Mouse (Mus musculus): ENCODE results near the gene Pakap. TPM values are rescaled to one million over a fixed set of nuclear protein-coding genes. Genes with fewer than 3 reads are reported as not detected.

The Pakap gene
- 1.4 and 1.7 TPM in 2 replicates for polyA plus RNA-seq (2015; fragmentation: Nextera tagmentation; extraction: Ambion mirVana)

DNA sequence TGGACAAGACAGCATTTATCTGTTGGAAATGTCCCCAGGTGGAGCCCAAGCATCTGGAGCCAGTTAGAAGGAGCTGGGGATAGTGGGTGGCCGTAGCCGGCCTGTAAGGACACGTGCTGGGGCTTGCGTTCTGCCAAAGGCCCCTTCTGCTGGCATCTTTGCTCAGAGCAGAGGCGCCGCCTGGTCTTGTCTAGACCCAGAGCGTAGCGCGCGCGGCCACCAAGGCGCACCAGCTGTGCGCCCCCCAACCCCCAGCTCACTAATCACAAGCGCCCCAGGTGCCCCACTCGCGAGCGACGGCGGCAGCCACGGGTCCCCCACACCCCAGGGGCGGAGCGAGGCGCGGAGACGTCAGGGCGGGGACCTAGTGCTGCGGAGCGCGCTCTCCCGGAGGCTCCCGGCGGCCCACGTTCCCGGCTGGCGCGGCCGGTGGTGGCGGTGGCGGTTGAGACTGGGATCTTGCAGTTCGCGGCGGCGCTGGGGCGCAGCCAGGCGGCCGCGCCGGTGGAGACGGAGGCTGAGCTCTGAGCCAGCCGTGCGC is at the start of gene Pakap:
Pakap (plus strand) TSS at position 514 of the 541 bp plus-strand sequence.
- Histone ChIP-seq H3K27me3 (ENCODE audit: control insufficient read depth, insufficient read depth, low read depth, low read length) (peaks cover 20% of the 10 kb centered on the region), H3K36me3 (ENCODE audit: control insufficient read depth, insufficient read depth) (no peaks in the 10 kb centered on the region), H3K4me1 (ENCODE audit: control insufficient read depth, low read depth, low read length) (no peaks in the 10 kb centered on the region), H3K9ac (ENCODE audit: low read depth, low read length) (no peak within 1 kb of the TSS), H3K4me3 (ENCODE audit: low read depth, low read length) (peak within 1 kb of the TSS; percentile 24; the same call in 1 of the 2 replicates), H3K9me3 (replicated peaks; ENCODE audit: control insufficient read depth, low read length) (no peaks in the 10 kb centered on the region), H3K4me2 (ENCODE audit: low read depth, low read length) (0 out of 2 replicates have a peak within 1 kb of the TSS, but pooled peaks have one; percentile 17), H3K27ac (ENCODE audit: low read length) (no peak within 1 kb of the TSS)
- 1% methylated on average over 46 of the region's 51 CpGs for WGBS (ENCODE audit: insufficient replicate concordance)
- no peak for ATAC-seq (ENCODE audit: low read depth)

DNA sequence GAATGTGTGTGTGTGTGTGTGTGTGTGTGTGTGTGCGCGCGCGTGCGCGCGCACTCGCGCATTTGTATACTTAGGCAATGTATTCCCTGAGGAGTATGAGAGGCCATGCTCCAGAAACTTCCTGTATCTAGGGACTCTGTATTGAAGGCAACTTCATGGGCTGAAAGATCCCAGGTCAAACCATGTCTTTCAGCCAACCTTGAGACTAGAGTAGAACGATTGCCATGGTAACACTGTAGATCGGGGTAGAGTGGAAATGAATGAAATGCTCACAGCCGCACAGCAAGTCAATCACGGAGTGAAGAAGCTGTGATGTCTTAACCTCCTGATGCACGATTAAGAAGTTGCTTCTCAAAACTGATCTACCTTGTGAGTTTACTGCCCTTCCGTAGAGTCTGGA is 44.5 kb upstream of the Pakap start:
- 83% methylated on average over 15 of the region's 15 CpGs for WGBS (ENCODE audit: insufficient replicate concordance)
- no peak for ATAC-seq (ENCODE audit: low read depth)
- no peak overlapping the region for H3K4me2 ChIP-seq (ENCODE audit: low read depth, low read length)
- no peak overlapping the region for H3K4me3 ChIP-seq (ENCODE audit: low read depth, low read length)
- no peak overlapping the region for H3K9ac ChIP-seq (ENCODE audit: low read depth, low read length)
- no peaks in the 10 kb centered on the region for H3K27me3 ChIP-seq (ENCODE audit: control insufficient read depth, insufficient read depth, low read depth, low read length)
- no peak overlapping the region for H3K27ac ChIP-seq (ENCODE audit: low read length)
- H3K9me3 ChIP-seq (replicated peaks; ENCODE audit: control insufficient read depth, low read length): no peaks in the 10 kb centered on the region
- H3K36me3 ChIP-seq (ENCODE audit: control insufficient read depth, insufficient read depth): no peaks in the 10 kb centered on the region
- H3K4me1 ChIP-seq (ENCODE audit: control insufficient read depth, low read depth, low read length): no peaks in the 10 kb centered on the region

DNA sequence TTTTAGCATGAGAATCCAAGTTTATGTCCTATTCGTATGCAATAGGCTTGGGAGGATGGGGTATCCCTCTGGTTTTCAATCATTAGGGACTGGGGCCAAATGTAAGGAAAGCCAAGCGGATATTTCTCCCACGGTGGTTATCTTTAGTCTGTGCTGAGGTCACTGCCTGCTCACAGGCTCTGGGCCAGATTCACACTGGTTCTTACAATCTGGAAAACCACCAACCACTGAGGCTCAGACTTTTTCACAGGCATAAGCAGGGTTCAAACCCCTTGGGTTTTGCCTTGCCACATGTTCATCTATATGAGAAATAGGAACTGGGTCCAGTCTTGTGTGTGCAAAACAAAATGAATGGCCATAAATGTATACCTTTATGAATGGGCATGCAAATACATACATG is 43.5 kb upstream of the Pakap start:
- Histone ChIP-seq H3K4me1 (ENCODE audit: control insufficient read depth, low read depth, low read length) (no peaks in the 10 kb centered on the region), H3K4me3 (ENCODE audit: low read depth, low read length) (no peak overlapping the region), H3K27ac (ENCODE audit: low read length) (no peak overlapping the region), H3K9ac (ENCODE audit: low read depth, low read length) (no peak overlapping the region), H3K27me3 (ENCODE audit: control insufficient read depth, insufficient read depth, low read depth, low read length) (no peaks in the 10 kb centered on the region), H3K4me2 (ENCODE audit: low read depth, low read length) (no peak overlapping the region), H3K9me3 (replicated peaks; ENCODE audit: control insufficient read depth, low read length) (no peaks in the 10 kb centered on the region), H3K36me3 (ENCODE audit: control insufficient read depth, insufficient read depth) (no peaks in the 10 kb centered on the region)
- WGBS (ENCODE audit: insufficient replicate concordance): 43% methylated on average over 3 of the region's 3 CpGs
- ATAC-seq (ENCODE audit: low read depth): no peak

DNA sequence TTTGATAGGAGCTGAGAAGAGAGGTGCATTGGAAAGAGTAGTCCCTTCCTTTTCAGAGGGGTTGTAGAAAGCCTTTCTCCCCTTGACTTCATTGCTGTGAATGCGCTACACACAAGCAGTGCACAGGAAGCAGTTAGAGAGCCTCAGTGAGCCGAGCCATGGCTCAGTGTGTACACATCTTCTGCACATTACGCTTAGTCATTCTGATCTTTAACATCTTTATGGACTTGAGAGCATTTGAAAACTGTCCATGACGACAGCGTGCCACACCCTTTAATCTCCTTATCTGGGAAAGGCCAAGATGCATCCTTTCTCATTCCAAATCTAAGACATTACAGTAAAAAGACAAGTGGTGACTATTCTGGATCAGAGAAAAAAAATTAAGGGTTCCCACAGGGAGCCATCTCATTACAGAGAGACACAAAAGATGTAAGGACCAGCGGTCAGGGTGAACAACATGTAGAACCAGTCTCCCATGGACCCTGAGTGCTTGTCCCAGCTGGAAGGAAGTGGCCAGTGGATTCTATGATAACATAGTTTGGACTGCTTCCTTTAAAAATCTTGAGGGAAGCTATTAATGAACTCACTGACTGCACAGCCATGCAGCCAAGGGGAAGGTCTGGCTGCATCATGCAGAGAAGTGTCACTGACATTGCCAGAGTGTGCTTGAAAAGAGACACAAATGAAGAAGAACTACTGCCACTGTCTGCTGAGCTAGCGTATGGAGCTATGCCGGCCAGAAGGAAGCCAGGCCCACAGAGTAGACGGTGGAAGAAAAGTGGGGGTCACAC is 42.6 kb upstream of the Pakap start:
- no peak for ATAC-seq (ENCODE audit: low read depth)
- H3K9me3 ChIP-seq (replicated peaks; ENCODE audit: control insufficient read depth, low read length): no peaks in the 10 kb centered on the region
- H3K27me3 ChIP-seq (ENCODE audit: control insufficient read depth, insufficient read depth, low read depth, low read length): no peaks in the 10 kb centered on the region
- no peaks in the 10 kb centered on the region for H3K4me1 ChIP-seq (ENCODE audit: control insufficient read depth, low read depth, low read length)
- 44% methylated on average over 9 of the region's 9 CpGs for WGBS (ENCODE audit: insufficient replicate concordance)
- no peak overlapping the region for H3K4me3 ChIP-seq (ENCODE audit: low read depth, low read length)
- H3K4me2 ChIP-seq (ENCODE audit: low read depth, low read length): no peak overlapping the region
- no peak overlapping the region for H3K27ac ChIP-seq (ENCODE audit: low read length)
- H3K36me3 ChIP-seq (ENCODE audit: control insufficient read depth, insufficient read depth): no peaks in the 10 kb centered on the region
- H3K9ac ChIP-seq (ENCODE audit: low read depth, low read length): no peak overlapping the region

DNA sequence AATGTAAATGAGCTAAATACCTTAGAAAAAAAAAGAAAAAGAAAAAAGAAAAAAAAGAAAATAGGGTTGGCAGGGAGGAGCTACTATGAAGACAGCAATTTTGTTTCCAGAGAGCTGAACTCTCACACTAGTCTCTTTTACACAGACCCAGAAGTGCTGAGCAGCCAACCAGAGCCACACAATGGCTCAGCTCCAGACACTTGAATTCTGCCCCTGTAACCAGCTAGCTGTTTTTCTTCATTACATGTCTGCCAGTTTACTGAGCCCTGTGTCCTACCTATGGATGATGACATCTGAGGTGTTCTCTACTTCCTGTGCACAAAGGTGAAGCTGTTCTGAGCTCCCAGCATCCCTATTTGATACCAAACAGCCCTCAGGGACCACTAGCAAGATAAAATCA is 39.7 kb upstream of the Pakap start:
- ATAC-seq (ENCODE audit: low read depth): no peak

DNA sequence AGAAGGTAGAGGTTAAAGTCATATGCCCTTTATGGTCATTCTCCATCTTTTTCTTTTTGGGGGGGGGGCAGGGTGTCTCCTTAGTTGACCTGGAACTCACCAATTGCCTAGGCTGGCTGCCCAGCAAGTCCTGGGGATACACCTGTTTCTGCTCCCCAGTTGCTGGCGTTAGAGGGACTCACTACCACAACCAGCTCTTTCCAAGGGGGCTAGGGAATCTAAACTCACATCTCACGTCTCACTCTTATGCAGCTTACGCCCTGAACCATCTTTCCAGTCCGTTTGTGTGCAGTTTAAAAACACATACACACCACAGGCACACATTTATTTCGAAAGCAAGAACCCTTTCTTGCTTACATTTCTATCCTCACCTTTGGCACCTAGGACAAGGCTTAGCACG is 34.3 kb upstream of the Pakap start:
- no peaks in the 10 kb centered on the region for H3K27me3 ChIP-seq (ENCODE audit: control insufficient read depth, insufficient read depth, low read depth, low read length)
- no peak overlapping the region for H3K9ac ChIP-seq (ENCODE audit: low read depth, low read length)
- no peaks in the 10 kb centered on the region for H3K4me1 ChIP-seq (ENCODE audit: control insufficient read depth, low read depth, low read length)
- no peak overlapping the region for H3K4me2 ChIP-seq (ENCODE audit: low read depth, low read length)
- no peaks in the 10 kb centered on the region for H3K36me3 ChIP-seq (ENCODE audit: control insufficient read depth, insufficient read depth)
- H3K9me3 ChIP-seq (replicated peaks; ENCODE audit: control insufficient read depth, low read length): no peaks in the 10 kb centered on the region
- H3K27ac ChIP-seq (ENCODE audit: low read length): no peak overlapping the region
- H3K4me3 ChIP-seq (ENCODE audit: low read depth, low read length): no peak overlapping the region
- ATAC-seq (ENCODE audit: low read depth): no peak
- WGBS (ENCODE audit: insufficient replicate concordance): 46% methylated on average over 6 of the region's 6 CpGs

More for the DNA sequence above, 39.7 kb upstream of the Pakap start:
- no peaks in the 10 kb centered on the region for H3K36me3 ChIP-seq (ENCODE audit: control insufficient read depth, insufficient read depth)
- no peaks in the 10 kb centered on the region for H3K9me3 ChIP-seq (replicated peaks; ENCODE audit: control insufficient read depth, low read length)
- H3K27me3 ChIP-seq (ENCODE audit: control insufficient read depth, insufficient read depth, low read depth, low read length): no peaks in the 10 kb centered on the region
- H3K4me2 ChIP-seq (ENCODE audit: low read depth, low read length): no peak overlapping the region
- H3K27ac ChIP-seq (ENCODE audit: low read length): no peak overlapping the region
- H3K4me3 ChIP-seq (ENCODE audit: low read depth, low read length): no peak overlapping the region
- no peaks in the 10 kb centered on the region for H3K4me1 ChIP-seq (ENCODE audit: control insufficient read depth, low read depth, low read length)
- no peak overlapping the region for H3K9ac ChIP-seq (ENCODE audit: low read depth, low read length)

DNA sequence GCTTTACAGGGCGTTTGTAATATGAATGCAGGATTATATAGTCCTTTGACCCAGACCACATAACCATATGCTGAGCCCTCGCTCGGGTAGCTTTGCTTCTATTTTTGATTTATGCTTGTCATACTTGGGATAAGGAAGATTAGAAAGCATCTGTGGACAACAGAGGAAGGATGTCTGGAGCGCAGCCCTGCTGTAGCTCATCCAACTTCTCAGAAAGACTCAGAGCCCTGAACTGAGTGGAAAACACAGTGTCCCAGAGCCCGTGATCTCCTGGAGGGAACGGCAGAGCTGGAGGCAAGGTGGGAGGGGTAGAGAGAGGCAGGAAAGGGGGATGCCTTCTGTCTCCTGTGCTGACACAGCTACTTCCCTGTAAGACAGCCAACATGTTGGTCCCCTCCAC is 33.7 kb upstream of the Pakap start:
- no peaks in the 10 kb centered on the region for H3K9me3 ChIP-seq (replicated peaks; ENCODE audit: control insufficient read depth, low read length)
- no peaks in the 10 kb centered on the region for H3K4me1 ChIP-seq (ENCODE audit: control insufficient read depth, low read depth, low read length)
- no peaks in the 10 kb centered on the region for H3K36me3 ChIP-seq (ENCODE audit: control insufficient read depth, insufficient read depth)
- H3K27me3 ChIP-seq (ENCODE audit: control insufficient read depth, insufficient read depth, low read depth, low read length): no peaks in the 10 kb centered on the region
- H3K4me2 ChIP-seq (ENCODE audit: low read depth, low read length): no peak overlapping the region
- no peak overlapping the region for H3K27ac ChIP-seq (ENCODE audit: low read length)
- H3K9ac ChIP-seq (ENCODE audit: low read depth, low read length): no peak overlapping the region
- ATAC-seq (ENCODE audit: low read depth): no peak
- no peak overlapping the region for H3K4me3 ChIP-seq (ENCODE audit: low read depth, low read length)
- WGBS (ENCODE audit: insufficient replicate concordance): 50% methylated on average over 6 of the region's 6 CpGs

DNA sequence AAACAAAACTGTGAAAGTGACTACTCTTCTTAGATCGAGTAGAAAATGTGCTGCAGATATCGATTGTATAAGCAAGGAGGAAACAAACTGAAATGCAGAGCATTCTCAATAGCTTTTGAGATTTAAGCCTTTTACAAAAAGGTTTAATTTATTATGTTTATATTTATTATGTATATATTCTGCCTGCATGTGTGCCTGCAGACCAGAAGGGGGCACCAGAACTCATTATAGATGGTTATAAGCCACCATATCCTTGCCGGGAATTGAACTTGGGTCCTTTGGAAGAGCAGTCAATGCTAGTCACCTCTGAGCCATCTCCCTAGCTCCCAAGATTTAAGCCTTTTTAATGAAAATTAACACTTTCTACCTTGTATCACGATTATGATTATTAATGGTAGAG is 32.9 kb upstream of the Pakap start:
- H3K27ac ChIP-seq (ENCODE audit: low read length): no peak overlapping the region
- H3K36me3 ChIP-seq (ENCODE audit: control insufficient read depth, insufficient read depth): no peaks in the 10 kb centered on the region
- no peak overlapping the region for H3K4me3 ChIP-seq (ENCODE audit: low read depth, low read length)
- no peaks in the 10 kb centered on the region for H3K9me3 ChIP-seq (replicated peaks; ENCODE audit: control insufficient read depth, low read length)
- no peak overlapping the region for H3K9ac ChIP-seq (ENCODE audit: low read depth, low read length)
- H3K27me3 ChIP-seq (ENCODE audit: control insufficient read depth, insufficient read depth, low read depth, low read length): no peaks in the 10 kb centered on the region
- no peak for ATAC-seq (ENCODE audit: low read depth)
- 70% methylated on average over 4 of the region's 4 CpGs for WGBS (ENCODE audit: insufficient replicate concordance)
- no peaks in the 10 kb centered on the region for H3K4me1 ChIP-seq (ENCODE audit: control insufficient read depth, low read depth, low read length)
- no peak overlapping the region for H3K4me2 ChIP-seq (ENCODE audit: low read depth, low read length)

DNA sequence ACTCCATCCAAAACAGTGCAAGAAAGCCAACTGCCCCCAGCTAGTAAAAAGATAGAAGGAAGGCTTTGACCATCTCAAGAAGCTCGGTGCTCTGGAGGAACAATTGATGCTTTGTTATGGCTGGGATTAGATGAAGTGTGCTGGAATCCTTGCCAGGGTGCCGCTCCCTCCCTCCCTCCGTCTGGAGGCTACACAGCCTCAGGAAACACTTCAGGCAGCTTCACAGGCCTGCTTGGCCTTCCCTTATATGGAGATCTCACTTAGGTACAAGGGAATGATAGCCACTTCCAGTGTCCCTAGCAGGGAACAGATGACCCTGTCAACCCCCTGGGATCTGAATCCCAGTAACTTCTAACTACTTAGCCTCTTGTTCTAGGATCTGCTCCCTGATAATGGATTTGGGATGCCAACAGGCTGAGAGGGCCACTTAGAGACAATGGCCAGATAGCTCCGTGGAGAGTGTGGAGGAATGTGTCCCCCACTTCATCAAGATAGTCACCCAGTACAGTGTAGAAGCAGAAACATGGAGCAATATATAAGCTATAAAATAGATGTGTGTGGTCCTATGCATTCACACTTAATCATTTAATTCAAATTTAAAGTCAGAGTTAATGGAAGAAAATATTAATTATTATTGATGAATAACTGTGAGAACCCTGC is 29.8 kb upstream of the Pakap start:
- H3K36me3 ChIP-seq (ENCODE audit: control insufficient read depth, insufficient read depth): no peaks in the 10 kb centered on the region
- H3K9me3 ChIP-seq (replicated peaks; ENCODE audit: control insufficient read depth, low read length): no peaks in the 10 kb centered on the region
- no peaks in the 10 kb centered on the region for H3K27me3 ChIP-seq (ENCODE audit: control insufficient read depth, insufficient read depth, low read depth, low read length)
- H3K9ac ChIP-seq (ENCODE audit: low read depth, low read length): no peak overlapping the region
- H3K27ac ChIP-seq (ENCODE audit: low read length): no peak overlapping the region
- no peak for ATAC-seq (ENCODE audit: low read depth)
- H3K4me1 ChIP-seq (ENCODE audit: control insufficient read depth, low read depth, low read length): no peaks in the 10 kb centered on the region
- WGBS (ENCODE audit: insufficient replicate concordance): 30% methylated on average over 4 of the region's 4 CpGs
- no peak overlapping the region for H3K4me2 ChIP-seq (ENCODE audit: low read depth, low read length)
- H3K4me3 ChIP-seq (ENCODE audit: low read depth, low read length): no peak overlapping the region

Measured in liver, embryonic 16.5 days (tissue).